Mouse (Mus musculus) stomach, embryonic 14.5 days (tissue): ENCODE results near the gene 3425401B19Rik. TPM values are rescaled to one million over a fixed set of nuclear protein-coding genes. Genes with fewer than 3 reads are reported as not detected.

Experiments used
- ATAC-seq: fragments of 200-750 bp; cut with Nextera tagmentation; 2 replicates; pipeline ENCODE4 v1.8.0; 2017; ENCODE audit warnings: low read depth, moderate TSS enrichment; ENCODE audit not compliant: insufficient number of reproducible peaks, insufficient read depth, low FRiP score
- H3K27ac ChIP-seq: fragments of 300-500 bp; sonication (generic); 2 replicates; pipeline ENCODE4 v1.5.1; 2014; ENCODE audit warnings: mild to moderate bottlenecking, low read length, moderate library complexity, mixed read lengths
- H3K27me3 ChIP-seq: fragments of 300-500 bp; sonication (generic); 2 replicates; pipeline ENCODE4 v1.6.1; 2014; ENCODE audit warnings: low read length, control low read depth, mixed read lengths; ENCODE audit not compliant: control insufficient read depth, insufficient read depth
- H3K36me3 ChIP-seq: fragments of 300-500 bp; sonication (generic); 2 replicates; pipeline ENCODE4 v1.6.1; 2014; ENCODE audit warnings: mild to moderate bottlenecking, control low read depth, low read length, moderate library complexity, mixed read lengths; ENCODE audit not compliant: control insufficient read depth, insufficient read depth
- H3K4me1 ChIP-seq: fragments of 300-500 bp; sonication (generic); 2 replicates; pipeline ENCODE4 v1.6.1; 2014; ENCODE audit warnings: low read length, control low read depth, mixed read lengths; ENCODE audit not compliant: control insufficient read depth, insufficient read depth
- H3K4me2 ChIP-seq: fragments of 300-500 bp; sonication (generic); replicated peaks from 2 replicates; pipeline ENCODE4 v1.6.1; 2014; ENCODE audit warnings: low read depth, low read length, control low read depth
- H3K4me3 ChIP-seq: fragments of 300-500 bp; sonication (generic); 2 replicates; pipeline ENCODE4 v1.5.1; 2014; ENCODE audit warnings: low read depth, low read length, control low read depth
- H3K9ac ChIP-seq: fragments of 300-500 bp; sonication (generic); replicated peaks from 2 replicates; pipeline ENCODE4 v1.6.1; 2014; ENCODE audit warnings: low read depth, mild to moderate bottlenecking, control low read depth, low read length, moderate library complexity, mixed read lengths
- H3K9me3 ChIP-seq: fragments of 300-500 bp; sonication (generic); 2 replicates; pipeline ENCODE4 v1.6.1; 2016; ENCODE audit warnings: low read depth, low read length, control low read depth; ENCODE audit not compliant: control insufficient read depth
- WGBS: fragments of 180-500 bp; shearing (Covaris S2); extraction: QIAGEN DNeasy Blood & Tissue Kit; methylation state at CpG from one replicate; pipeline ENCODE4 v1.1.7; 2014; 5-methylcytosine and 5-hydroxymethylcytosine counted together
- polyA plus RNA-seq: library from polyadenylated mRNA; unstranded; fragments of >200 nt; fragmentation: Nextera tagmentation; extraction: Ambion mirVana; gene quantifications from 2 replicates; pipeline ENCODE4 v1.2.1, GENCODE M21; 2014

The 3425401B19Rik gene
- polyA plus RNA-seq = 0.04 and 0.06 TPM in 2 replicates

DNA sequence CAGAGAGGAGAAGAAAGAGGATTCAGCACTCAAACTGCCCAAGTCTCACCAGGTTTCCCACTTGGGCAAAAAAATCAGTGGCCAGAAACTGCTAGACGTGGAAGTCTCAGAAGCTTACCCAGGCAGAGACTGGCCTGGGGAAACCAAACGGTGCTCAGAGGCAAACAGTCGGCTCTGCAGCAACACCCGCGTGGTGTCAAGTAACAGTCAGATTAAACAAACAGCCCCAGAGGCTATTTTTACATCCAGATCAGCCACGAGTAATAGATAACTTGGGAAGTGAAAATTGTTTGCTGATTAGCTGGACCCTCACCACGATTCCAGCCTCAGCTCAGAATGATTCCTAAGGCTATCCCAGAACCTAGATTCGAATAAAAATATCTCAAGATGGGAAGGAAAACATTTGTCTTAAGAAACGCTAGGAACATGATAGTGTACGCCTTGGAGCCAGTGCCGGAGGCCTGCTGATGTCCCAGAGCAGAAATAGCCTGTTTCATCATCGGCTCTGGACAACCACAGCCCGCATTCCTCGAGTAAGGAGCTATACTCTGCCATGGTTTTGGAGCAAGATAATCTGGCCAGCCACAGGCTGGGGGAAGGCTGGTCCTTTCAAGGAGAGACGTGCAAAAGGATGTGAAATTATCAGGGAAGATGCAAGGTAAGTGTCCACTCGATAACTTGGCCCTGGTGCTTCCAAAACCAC lies at the start of gene 3425401B19Rik:
Gene 3425401B19Rik, minus strand, starts transcription at position 170 of the 703 bp plus-strand sequence.
- no peak for ATAC-seq
- H3K4me1 ChIP-seq = 0 out of 2 replicates have a peak, but pooled peaks cover 7% of the 10 kb centered on the region
- 32% methylated on average over 16 of the region's 16 CpGs for WGBS
- no peaks in the 10 kb centered on the region for H3K36me3 ChIP-seq
- H3K27me3 ChIP-seq = no peaks in the 10 kb centered on the region
- no peak within 1 kb of the TSS for H3K27ac ChIP-seq
- no peak within 1 kb of the TSS for H3K9ac ChIP-seq
- H3K4me3 ChIP-seq = no peak within 1 kb of the TSS
- H3K9me3 ChIP-seq = no peaks in the 10 kb centered on the region
- H3K4me2 ChIP-seq = no peak within 1 kb of the TSS; the same call in 1 of the 2 replicates

DNA sequence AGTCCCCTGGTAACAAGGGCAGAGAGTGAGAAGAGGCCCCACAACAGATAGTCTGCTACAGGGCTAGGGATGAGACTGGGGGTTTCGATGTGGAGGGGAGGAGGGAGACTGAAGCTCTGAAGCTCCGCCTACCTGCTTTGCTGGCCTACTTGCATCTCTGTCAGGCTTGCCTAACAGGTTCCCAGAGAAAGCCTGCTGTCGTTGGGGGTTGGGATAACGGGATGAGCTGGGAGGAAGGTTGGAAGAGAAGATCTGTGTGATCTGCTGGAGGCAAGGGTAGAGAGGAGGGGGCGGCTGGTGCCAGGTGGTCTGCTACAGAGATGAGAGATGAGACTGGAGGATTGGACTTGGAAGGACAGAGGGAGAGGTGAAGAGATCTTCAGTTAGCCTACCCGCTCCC lies 47.9 kb upstream of the 3425401B19Rik start:
- H3K9ac ChIP-seq = no peak overlapping the region
- no peak overlapping the region for H3K4me3 ChIP-seq
- no peaks in the 10 kb centered on the region for H3K9me3 ChIP-seq
- H3K27ac ChIP-seq = no peak overlapping the region
- H3K4me1 ChIP-seq = no peaks in the 10 kb centered on the region
- no peak overlapping the region for H3K4me2 ChIP-seq
- ATAC-seq = no peak
- WGBS = 23% methylated on average over 6 of the region's 6 CpGs
- H3K27me3 ChIP-seq = no peaks in the 10 kb centered on the region
- H3K36me3 ChIP-seq = no peaks in the 10 kb centered on the region

DNA sequence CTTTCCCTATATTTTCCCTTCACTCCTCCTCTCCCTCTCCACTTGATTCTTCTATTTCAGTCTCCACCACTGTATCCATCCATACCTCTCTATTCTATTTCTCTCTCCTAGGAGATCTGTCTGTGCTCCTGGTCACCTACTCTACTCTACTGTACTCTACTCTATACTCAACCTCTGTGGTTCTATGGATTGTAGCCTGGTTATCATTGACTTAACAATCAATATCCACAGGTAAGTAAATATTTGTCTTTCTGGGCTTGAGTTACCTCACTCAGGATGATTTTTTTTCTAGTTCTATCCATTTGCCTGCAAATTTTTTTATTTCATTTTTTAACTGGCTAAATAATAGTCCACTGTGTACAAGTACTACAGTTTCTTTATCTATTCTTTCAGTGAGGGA lies 41.8 kb upstream of the 3425401B19Rik start:
- Histone ChIP-seq H3K27ac (no peak overlapping the region), H3K36me3 (no peaks in the 10 kb centered on the region), H3K4me1 (no peaks in the 10 kb centered on the region), H3K9ac (no peak overlapping the region), H3K27me3 (no peaks in the 10 kb centered on the region), H3K4me3 (no peak overlapping the region), H3K4me2 (no peak overlapping the region), H3K9me3 (no peaks in the 10 kb centered on the region)
- no peak for ATAC-seq

DNA sequence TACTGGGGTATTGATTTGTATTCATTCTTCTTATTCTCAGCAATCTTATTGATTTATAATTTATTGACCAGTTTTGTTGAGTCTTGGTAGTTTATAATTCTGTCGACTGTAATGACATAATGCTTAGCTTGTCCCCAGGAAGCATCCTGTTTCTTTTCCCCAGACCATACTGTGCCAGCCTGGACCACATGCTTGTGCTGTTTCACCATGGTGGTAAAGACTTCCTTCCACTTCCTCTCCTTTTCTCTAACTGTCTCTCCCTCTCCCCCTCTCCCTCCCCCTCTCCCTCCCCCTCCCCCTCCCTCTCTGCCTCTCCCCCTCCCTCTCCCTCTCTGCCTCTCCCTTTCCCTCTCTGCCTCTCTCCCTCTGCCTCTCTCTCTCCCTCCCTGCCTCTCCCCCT lies 36.4 kb upstream of the 3425401B19Rik start:
- Histone ChIP-seq H3K27me3 (no peaks in the 10 kb centered on the region), H3K4me2 (no peak overlapping the region), H3K9ac (no peak overlapping the region), H3K27ac (no peak overlapping the region), H3K9me3 (no peaks in the 10 kb centered on the region), H3K36me3 (no peaks in the 10 kb centered on the region), H3K4me3 (no peak overlapping the region), H3K4me1 (no peaks in the 10 kb centered on the region)
- ATAC-seq = no peak
- WGBS = 29% methylated on average over 1 of the region's 1 CpGs

DNA sequence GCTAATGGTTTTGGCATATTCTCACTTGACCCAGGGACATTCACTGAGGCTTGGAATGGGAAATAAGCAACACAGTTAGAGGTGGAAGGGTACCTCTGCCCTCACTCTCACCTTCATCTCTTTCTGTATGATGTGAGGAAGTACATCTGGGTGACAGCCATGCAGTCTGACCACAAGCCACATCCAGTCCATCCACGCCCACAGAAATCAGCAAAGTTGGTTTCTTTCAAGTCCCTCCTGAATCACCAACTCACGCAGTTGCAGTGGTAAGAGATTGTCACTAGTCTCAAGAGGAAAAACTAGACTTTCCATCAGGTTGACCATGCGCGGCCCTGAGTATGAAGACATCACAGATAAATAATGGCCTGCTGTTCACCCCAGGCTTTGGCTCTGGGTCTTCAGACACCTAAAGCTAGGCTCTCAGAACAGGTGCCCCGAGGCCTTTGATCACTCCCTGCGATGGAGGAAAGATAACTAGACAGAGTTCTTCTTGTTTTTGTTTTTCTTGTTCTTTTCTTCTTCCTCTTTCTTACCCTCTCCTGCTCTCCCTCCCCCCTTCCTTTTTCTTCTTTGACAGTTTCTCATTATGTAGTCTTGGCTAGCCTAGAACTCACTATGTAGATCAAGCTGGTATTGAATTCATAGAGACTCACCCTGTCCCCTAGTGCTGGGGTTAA lies 31.8 kb upstream of the 3425401B19Rik start:
- Histone ChIP-seq H3K27ac (no peak overlapping the region), H3K9ac (no peak overlapping the region), H3K4me3 (no peak overlapping the region), H3K4me2 (no peak overlapping the region), H3K4me1 (no peaks in the 10 kb centered on the region), H3K36me3 (no peaks in the 10 kb centered on the region), H3K9me3 (no peaks in the 10 kb centered on the region), H3K27me3 (no peaks in the 10 kb centered on the region)
- ATAC-seq = no peak
- 88% methylated on average over 6 of the region's 6 CpGs for WGBS

DNA sequence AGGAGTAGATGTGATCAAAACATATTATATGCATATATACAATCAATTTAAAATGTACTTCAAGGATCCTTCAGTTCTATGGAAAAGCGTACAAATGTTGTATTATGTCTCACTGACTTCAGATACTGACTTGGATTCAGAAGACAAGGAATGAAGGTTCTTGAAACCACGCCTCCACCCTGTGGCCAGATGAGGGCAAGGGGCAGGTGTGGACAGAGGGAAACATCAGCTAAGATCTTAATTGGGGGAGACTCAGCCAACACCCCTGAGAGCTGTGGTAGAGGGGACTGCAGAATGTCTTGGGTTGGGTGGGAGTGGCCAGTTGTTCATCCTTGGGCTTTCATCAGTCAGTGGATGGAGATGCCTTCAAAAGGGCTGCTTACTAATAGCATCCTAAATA lies 30.4 kb upstream of the 3425401B19Rik start:
- H3K4me3 ChIP-seq = no peak overlapping the region
- no peak overlapping the region for H3K9ac ChIP-seq
- no peak for ATAC-seq
- 93% methylated on average over 2 of the region's 2 CpGs for WGBS
- H3K27ac ChIP-seq = no peak overlapping the region
- no peaks in the 10 kb centered on the region for H3K27me3 ChIP-seq
- no peaks in the 10 kb centered on the region for H3K36me3 ChIP-seq
- H3K4me2 ChIP-seq = no peak overlapping the region
- H3K9me3 ChIP-seq = no peaks in the 10 kb centered on the region
- H3K4me1 ChIP-seq = no peaks in the 10 kb centered on the region

DNA sequence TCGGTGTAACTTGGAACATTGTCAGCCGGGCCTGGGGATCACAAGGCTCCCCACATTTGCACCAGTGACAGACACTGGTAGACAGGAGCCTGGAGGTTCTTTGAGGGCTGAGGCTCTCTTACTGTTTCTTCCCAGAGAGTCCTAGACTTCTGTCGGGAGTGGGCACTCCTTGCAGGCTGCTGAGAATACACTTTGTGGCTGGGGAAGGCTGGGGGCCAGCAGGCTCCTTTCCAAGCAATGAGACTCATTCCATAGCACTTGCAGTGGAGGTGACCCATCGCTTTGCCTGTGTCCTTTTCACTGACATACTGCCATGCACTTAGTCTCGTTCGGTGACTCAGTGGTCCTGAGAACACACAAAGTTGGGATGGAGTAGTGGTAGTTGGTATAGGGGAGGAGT lies 30.0 kb upstream of the 3425401B19Rik start:
- WGBS = 85% methylated on average over 6 of the region's 6 CpGs
- no peak overlapping the region for H3K4me2 ChIP-seq
- no peaks in the 10 kb centered on the region for H3K27me3 ChIP-seq
- no peaks in the 10 kb centered on the region for H3K4me1 ChIP-seq
- H3K36me3 ChIP-seq = no peaks in the 10 kb centered on the region
- H3K27ac ChIP-seq = no peak overlapping the region
- H3K9me3 ChIP-seq = no peaks in the 10 kb centered on the region
- no peak overlapping the region for H3K9ac ChIP-seq
- no peak for ATAC-seq
- H3K4me3 ChIP-seq = no peak overlapping the region

DNA sequence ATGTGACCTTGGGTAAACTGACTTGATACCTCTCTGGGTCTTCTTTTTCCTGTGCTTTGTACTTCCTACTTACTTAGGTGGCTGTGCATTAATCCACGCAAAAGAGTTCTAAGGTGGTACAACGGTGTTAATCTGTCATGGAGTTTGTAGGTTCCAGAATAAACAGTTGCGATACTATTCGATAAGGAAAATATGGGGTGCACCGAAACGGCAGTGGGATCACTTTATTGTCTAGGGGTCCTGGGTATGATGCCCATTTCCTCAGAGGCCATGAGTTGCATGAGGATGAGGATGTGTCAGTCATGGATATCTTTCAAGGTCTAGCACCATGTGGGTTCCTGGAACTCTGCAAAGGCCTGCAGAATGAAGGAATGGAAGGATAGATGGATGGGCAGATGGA lies 24.8 kb upstream of the 3425401B19Rik start:
- Histone ChIP-seq H3K27me3 (no peaks in the 10 kb centered on the region; the same call in 1 of the 2 replicates), H3K9ac (no peak overlapping the region), H3K4me3 (no peak overlapping the region), H3K36me3 (no peaks in the 10 kb centered on the region), H3K4me1 (no peaks in the 10 kb centered on the region), H3K27ac (no peak overlapping the region), H3K9me3 (no peaks in the 10 kb centered on the region), H3K4me2 (no peak overlapping the region)
- WGBS = 93% methylated on average over 6 of the region's 6 CpGs
- ATAC-seq = no peak
